Mouse (Mus musculus) heart, postnatal 0 days (tissue): Measurements from ENCODE around the gene Ksr2.

Experiments used
- CTCF ChIP-seq: IDR thresholded peaks from 2 replicates; pipeline ENCODE4 v1.5.1; 2016; ENCODE audit warnings: antibody characterized with exemption, control low read depth, low read depth
- EP300 ChIP-seq: IDR thresholded peaks from 2 replicates; pipeline ENCODE4 v1.6.1; 2016; ENCODE audit warnings: antibody characterized with exemption, low read depth

- TF ChIP-seq CTCF (no peak), EP300 (no peak)
These were observed 292.8 kb downstream of the Ksr2 start for GRCm38 (mm10) chr5:117706633-117707032.
